Mouse (Mus musculus): Measurements from ENCODE around the gene Ccdc182. TPM values are rescaled to one million over a fixed set of nuclear protein-coding genes. Genes with fewer than 3 reads are reported as not detected.
A peak's percentile ranks its signal among the peaks of the same experiment; 100 is the strongest.

The Ccdc182 gene
- polyA plus RNA-seq, 2 experiments, result 0.10 TPM; not detected in 1

GRCm38 (mm10) chr11:88274901-88275498 lies 18.9 kb upstream of the Ccdc182 start:
- DNase-seq (ENCODE audit: low spot score) (no peak), ATAC-seq (ENCODE audit: low FRiP score, low read depth) (no peak)
- WGBS, result 11% methylated on average over 12 of the region's 13 CpGs
- TF ChIP-seq POLR2A (IDR thresholded peaks at IDR 0.05; ENCODE audit: borderline replicate concordance, extremely low read depth, insufficient read depth, insufficient read length), result no peak
- no peaks in the 10 kb centered on the region for H3K9me3 ChIP-seq (ENCODE audit: control insufficient read depth, low read length)
- no peak overlapping the region for H3K4me3 ChIP-seq (replicated peaks; ENCODE audit: low read length)
- H3K27ac ChIP-seq (replicated peaks; ENCODE audit: low read depth, low read length), result no peak overlapping the region
- no peak overlapping the region for H3K9ac ChIP-seq (ENCODE audit: low read depth, low read length, severe bottlenecking)
- peaks cover 36% of the 10 kb centered on the region for H3K4me1 ChIP-seq (ENCODE audit: control insufficient read depth, insufficient read depth, low read length)
- H3K36me3 ChIP-seq (ENCODE audit: control insufficient read depth, insufficient read depth, low read length), result no peaks in the 10 kb centered on the region
- H3K27me3 ChIP-seq (ENCODE audit: control insufficient read depth, insufficient read depth, low read length), result 0 out of 2 replicates have a peak, but pooled peaks cover 7% of the 10 kb centered on the region
- peak overlapping the region; percentile 8 for H3K4me2 ChIP-seq (replicated peaks; ENCODE audit: low read depth, low read length, severe bottlenecking)

- Histone ChIP-seq H3K36me3 (ENCODE audit: control insufficient read depth, insufficient read depth, low read length) (no peaks in the 10 kb centered on the region), H3K9ac (ENCODE audit: low read depth, low read length, severe bottlenecking) (no peak overlapping the region), H3K4me1 (ENCODE audit: control insufficient read depth, insufficient read depth, low read length) (peaks cover 36% of the 10 kb centered on the region), H3K4me3 (replicated peaks; ENCODE audit: low read length) (no peak overlapping the region), H3K9me3 (ENCODE audit: control insufficient read depth, low read length) (no peaks in the 10 kb centered on the region), H3K4me2 (replicated peaks; ENCODE audit: low read depth, low read length, severe bottlenecking) (peak overlapping the region; percentile 8), H3K27me3 (ENCODE audit: control insufficient read depth, insufficient read depth, low read length) (0 out of 2 replicates have a peak, but pooled peaks cover 7% of the 10 kb centered on the region), H3K27ac (replicated peaks; ENCODE audit: low read depth, low read length) (no peak overlapping the region; the same call in 1 of the 2 replicates)
- 45% methylated on average over 6 of the region's 6 CpGs for WGBS
- no peak for DNase-seq (ENCODE audit: low spot score)
- no peak for ATAC-seq (ENCODE audit: low FRiP score, low read depth)
- no peak for TF ChIP-seq POLR2A (IDR thresholded peaks at IDR 0.05; ENCODE audit: borderline replicate concordance, extremely low read depth, insufficient read depth, insufficient read length)
Observed at GRCm38 (mm10) chr11:88275949-88276348, 17.9 kb upstream of the Ccdc182 start.

DNA sequence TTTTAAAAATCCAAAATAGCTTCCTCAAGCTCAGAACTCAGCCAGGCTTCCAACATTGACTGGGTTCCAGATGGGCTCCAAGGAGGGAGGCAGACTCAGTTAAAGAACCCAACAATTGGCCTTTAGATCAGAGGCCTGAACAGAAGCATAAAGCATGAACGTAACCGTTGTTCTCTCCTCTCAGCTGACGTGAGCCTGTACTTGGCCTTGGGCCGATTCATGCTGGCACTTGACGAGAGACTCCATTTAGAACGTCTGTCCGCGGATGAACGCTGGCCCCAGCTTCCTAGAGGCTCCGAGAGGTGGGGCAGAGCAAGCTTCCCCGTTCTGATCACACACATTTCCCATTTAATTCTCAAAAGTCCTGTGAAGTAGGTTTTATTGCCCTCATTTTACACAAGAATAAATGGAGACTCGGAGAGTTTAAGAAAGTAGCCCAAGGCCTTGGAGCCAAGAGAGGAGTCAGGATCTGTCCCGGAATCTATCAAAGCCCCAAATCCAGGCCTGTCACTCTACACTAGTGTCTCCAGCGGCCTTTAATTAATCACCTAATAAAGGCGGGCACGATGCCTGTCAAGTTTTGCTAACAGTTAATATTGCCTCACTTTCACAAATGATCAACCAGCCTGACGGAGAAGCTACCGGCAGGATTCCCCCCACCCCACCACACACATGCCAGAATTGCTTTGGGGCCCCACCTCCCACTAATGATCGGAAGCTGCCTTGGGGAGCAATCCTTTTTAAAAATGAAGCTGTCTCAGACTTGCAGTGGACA lies 17.1 kb upstream of the Ccdc182 start:
- no peak overlapping the region; the same call in 1 of the 2 replicates for H3K27ac ChIP-seq (replicated peaks; ENCODE audit: low read depth, low read length)
- no peak overlapping the region for H3K4me3 ChIP-seq (replicated peaks; ENCODE audit: low read length)
- DNase-seq (ENCODE audit: low spot score) (peak; percentile 48), ATAC-seq (ENCODE audit: low FRiP score, low read depth) (peak; percentile 24; the same call in 1 of the 2 replicates)
- H3K4me1 ChIP-seq (ENCODE audit: control insufficient read depth, insufficient read depth, low read length), result peaks cover 36% of the 10 kb centered on the region
- no peaks in the 10 kb centered on the region for H3K9me3 ChIP-seq (ENCODE audit: control insufficient read depth, low read length)
- no peak overlapping the region; the same call in 1 of the 2 replicates for H3K4me2 ChIP-seq (replicated peaks; ENCODE audit: low read depth, low read length, severe bottlenecking)
- 0 out of 2 replicates have a peak, but pooled peaks cover 7% of the 10 kb centered on the region for H3K27me3 ChIP-seq (ENCODE audit: control insufficient read depth, insufficient read depth, low read length)
- 22% methylated on average over 19 of the region's 19 CpGs for WGBS
- TF ChIP-seq POLR2A (IDR thresholded peaks at IDR 0.05; ENCODE audit: borderline replicate concordance, extremely low read depth, insufficient read depth, insufficient read length), result no peak
- no peak overlapping the region for H3K9ac ChIP-seq (ENCODE audit: low read depth, low read length, severe bottlenecking)
- H3K36me3 ChIP-seq (ENCODE audit: control insufficient read depth, insufficient read depth, low read length), result no peaks in the 10 kb centered on the region

- no peaks in the 10 kb centered on the region for H3K36me3 ChIP-seq (ENCODE audit: control insufficient read depth, insufficient read depth, low read length)
- 0 out of 2 replicates have a peak, but pooled peaks cover 7% of the 10 kb centered on the region for H3K27me3 ChIP-seq (ENCODE audit: control insufficient read depth, insufficient read depth, low read length)
- H3K27ac ChIP-seq (replicated peaks; ENCODE audit: low read depth, low read length), result no peak overlapping the region
- peaks cover 36% of the 10 kb centered on the region for H3K4me1 ChIP-seq (ENCODE audit: control insufficient read depth, insufficient read depth, low read length)
- TF ChIP-seq POLR2A (IDR thresholded peaks at IDR 0.05; ENCODE audit: borderline replicate concordance, extremely low read depth, insufficient read depth, insufficient read length), result no peak
- DNase-seq (ENCODE audit: low spot score), result no peak
- ATAC-seq (ENCODE audit: low FRiP score, low read depth), result no peak
- no peaks in the 10 kb centered on the region for H3K9me3 ChIP-seq (ENCODE audit: control insufficient read depth, low read length)
- no peak overlapping the region for H3K9ac ChIP-seq (ENCODE audit: low read depth, low read length, severe bottlenecking)
- no peak overlapping the region for H3K4me2 ChIP-seq (replicated peaks; ENCODE audit: low read depth, low read length, severe bottlenecking)
- no peak overlapping the region for H3K4me3 ChIP-seq (replicated peaks; ENCODE audit: low read length)
- 30% methylated on average over 4 of the region's 4 CpGs for WGBS
Observed at GRCm38 (mm10) chr11:88279006-88279405, 14.9 kb upstream of the Ccdc182 start.

GRCm38 (mm10) chr11:88280426-88280836 lies 13.4 kb upstream of the Ccdc182 start:
- Histone ChIP-seq H3K9me3 (ENCODE audit: control insufficient read depth, low read length) (no peaks in the 10 kb centered on the region), H3K27ac (replicated peaks; ENCODE audit: low read depth, low read length) (no peak overlapping the region), H3K27me3 (ENCODE audit: control insufficient read depth, insufficient read depth, low read length) (no peaks in the 10 kb centered on the region), H3K4me2 (replicated peaks; ENCODE audit: low read depth, low read length, severe bottlenecking) (no peak overlapping the region), H3K4me3 (replicated peaks; ENCODE audit: low read length) (no peak overlapping the region), H3K36me3 (ENCODE audit: control insufficient read depth, insufficient read depth, low read length) (no peaks in the 10 kb centered on the region), H3K9ac (ENCODE audit: low read depth, low read length, severe bottlenecking) (no peak overlapping the region), H3K4me1 (ENCODE audit: control insufficient read depth, insufficient read depth, low read length) (peaks cover 24% of the 10 kb centered on the region)
- WGBS, result 52% methylated on average over 8 of the region's 8 CpGs
- ATAC-seq (ENCODE audit: low FRiP score, low read depth) (no peak), DNase-seq (ENCODE audit: low spot score) (no peak)
- no peak for TF ChIP-seq POLR2A (IDR thresholded peaks at IDR 0.05; ENCODE audit: borderline replicate concordance, extremely low read depth, insufficient read depth, insufficient read length)

All from limb, embryonic 14.5 days (tissue).